In genomic region chr19:57088804-57089369, GRCm38 (mm10) we compare ENCODE assay signal across 13 mouse cellular contexts.
"Had no signal": no experiment of that assay in that cellular context is flagged by ENCODE, and none has a peak within 500 bp of the region (broad histone marks: within the 10 kb centered on the region; RNA-seq: fewer than 3 reads in every experiment).

No protein-coding gene starts in this region.

- H3K4me3 ChIP-seq: limb, embryonic 12.5 days; midbrain, embryonic 10.5 days; neural tube, embryonic 12.5 days had no signal

- H3K9ac ChIP-seq: limb, embryonic 12.5 days; liver, embryonic 14.5 days; neural tube, embryonic 12.5 days had no signal

- H3K36me3 ChIP-seq: limb, embryonic 12.5 days; neural tube, embryonic 12.5 days had no signal

- H3K27me3 ChIP-seq: limb, embryonic 12.5 days; neural tube, embryonic 12.5 days had no signal

- H3K27ac ChIP-seq: limb, embryonic 12.5 days; liver, embryonic 14.5 days; midbrain, embryonic 10.5 days; neural tube, embryonic 12.5 days had no signal

- DNase-seq: kidney, adult 8-10 months; kidney, postnatal 36 days; lung, adult 2 months; lung, postnatal 36 days; midbrain, embryonic 14.5 days; retina, postnatal 1 day; thymus, adult 18-20 months; thymus, postnatal 14 days had no signal

- H3K4me2 ChIP-seq: limb, embryonic 12.5 days; neural tube, embryonic 12.5 days had no signal

- ATAC-seq: lung, postnatal 0 days had no signal
